Mouse (Mus musculus) heart, embryonic 14.5 days (tissue): Measurements from ENCODE around the gene Psmd9. TPM values are rescaled to one million over a fixed set of nuclear protein-coding genes. Genes with fewer than 3 reads are reported as not detected.

ENCODE experiments used
- ATAC-seq: fragments of 200-750 bp; cut with Nextera tagmentation; 2 replicates; pipeline ENCODE4 v1.8.0; 2017; ENCODE audit warnings: low read depth, moderate TSS enrichment; ENCODE audit not compliant: insufficient number of reproducible peaks, insufficient read depth, low FRiP score
- H3K27ac ChIP-seq, 2 experiments: fragments of 200-500 bp in 1 of 2; fragments of 300-500 bp in 1 of 2; sonication (generic) in 1 of 2; replicated peaks in 1 of 2; 2 replicates each; pipeline ENCODE4 v1.5.1; 2012 to 2014; ENCODE audit warnings: low read depth in 2 of 2, low read length in 2 of 2, control low read depth in 1 of 2, mild to moderate bottlenecking in 1 of 2, mixed read lengths in 1 of 2; ENCODE audit not compliant: control insufficient read depth in 1 of 2, insufficient read depth in 1 of 2
- H3K27me3 ChIP-seq: fragments of 300-500 bp; sonication (generic); 2 replicates; pipeline ENCODE4 v1.6.1; 2014; ENCODE audit warnings: mild to moderate bottlenecking, low read length, control low read depth; ENCODE audit not compliant: control insufficient read depth, insufficient read depth
- H3K36me3 ChIP-seq: fragments of 300-500 bp; sonication (generic); 2 replicates; pipeline ENCODE4 v1.6.1; 2014; ENCODE audit warnings: mild to moderate bottlenecking, control low read depth, low read length, mixed read lengths; ENCODE audit not compliant: control insufficient read depth, insufficient read depth
- H3K4me1 ChIP-seq, 2 experiments: fragments of 200-500 bp in 1 of 2; fragments of 300-500 bp in 1 of 2; sonication (generic) in 1 of 2; 2 replicates each; pipeline ENCODE4 v1.6.1; 2012 to 2014; ENCODE audit warnings: low read length in 2 of 2, control low read depth in 1 of 2, mixed read lengths in 1 of 2; ENCODE audit not compliant: control insufficient read depth in 2 of 2, insufficient read depth in 2 of 2
- H3K4me2 ChIP-seq: fragments of 300-500 bp; sonication (generic); 2 replicates; pipeline ENCODE4 v1.6.1; 2014; ENCODE audit warnings: mild to moderate bottlenecking, low read length
- H3K4me3 ChIP-seq, 2 experiments: fragments of 200-500 bp in 1 of 2; fragments of 300-500 bp in 1 of 2; sonication (generic) in 1 of 2; 2 replicates each; pipeline ENCODE4 v1.5.1; 2012 to 2014; ENCODE audit warnings: low read length in 2 of 2, mild to moderate bottlenecking in 2 of 2, control low read depth in 1 of 2, low read depth in 1 of 2, moderate library complexity in 1 of 2; ENCODE audit not compliant: control insufficient read depth in 1 of 2, insufficient read depth in 1 of 2
- H3K9ac ChIP-seq: fragments of 300-500 bp; sonication (generic); 2 replicates; pipeline ENCODE4 v1.6.1; 2014; ENCODE audit warnings: mild to moderate bottlenecking, low read length
- H3K9me3 ChIP-seq: fragments of 300-500 bp; sonication (generic); 2 replicates; pipeline ENCODE4 v1.6.1; 2016; ENCODE audit warnings: low read length, control low read depth; ENCODE audit not compliant: control insufficient read depth
- WGBS: fragments of 180-500 bp; shearing (Covaris S2); extraction: QIAGEN DNeasy Blood & Tissue Kit; methylation state at CpG from one replicate; pipeline ENCODE4 v1.1.7; 2014; 5-methylcytosine and 5-hydroxymethylcytosine counted together
- polyA plus RNA-seq: library from polyadenylated mRNA; unstranded; fragments of >200 nt; fragmentation: Nextera tagmentation; extraction: Ambion mirVana; gene quantifications from 2 replicates; pipeline ENCODE4 v1.2.1, GENCODE M21; 2014

Psmd9 gene
- polyA plus RNA-seq, 1 experiment from 2014 or later, result 64.3 TPM

GRCm38 (mm10) chr5:123239501-123239900 lies 70.3 kb downstream of the Psmd9 start:
- Histone ChIP-seq H3K9me3 (no peaks in the 10 kb centered on the region), H3K4me2 (no peak overlapping the region), H3K4me1 (peaks cover 0 to 6% of the 10 kb centered on the region in 2 experiments; a peak in 2 of 4 replicates), H3K9ac (no peak overlapping the region), H3K27me3 (no peaks in the 10 kb centered on the region), H3K36me3 (peaks cover 57% of the 10 kb centered on the region), H3K27ac (no peak overlapping the region), H3K4me3 (no peak overlapping the region)
- no peak for ATAC-seq
- WGBS, result 92% methylated on average over 11 of the region's 11 CpGs

DNA sequence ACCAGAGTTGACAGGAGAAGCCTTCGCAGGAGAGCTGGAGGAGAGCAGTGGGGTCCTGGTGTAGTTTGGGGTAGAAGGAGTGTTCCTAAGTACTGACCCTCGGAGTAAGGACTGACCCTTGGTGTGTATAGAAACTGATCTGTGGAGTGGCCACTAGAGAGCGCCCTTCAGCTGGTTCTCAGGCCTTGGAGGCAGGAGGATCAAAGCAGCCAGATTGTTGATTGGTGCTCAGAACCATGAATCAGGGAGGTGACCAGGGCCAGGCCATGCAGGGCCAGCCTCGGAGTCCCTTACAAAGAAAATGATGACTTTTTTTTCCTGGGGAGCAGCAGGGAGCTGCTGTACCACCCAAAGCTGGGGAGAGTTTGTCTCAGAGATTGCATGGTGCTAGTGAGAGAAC lies 76.3 kb downstream of the Psmd9 start:
- Histone ChIP-seq H3K36me3 (peaks cover 49% of the 10 kb centered on the region), H3K4me2 (no peak overlapping the region), H3K9ac (no peak overlapping the region), H3K27me3 (no peaks in the 10 kb centered on the region), H3K4me3 (no peak overlapping the region), H3K9me3 (no peaks in the 10 kb centered on the region), H3K4me1 (no peaks in the 10 kb centered on the region), H3K27ac (no peak overlapping the region)
- WGBS, result 36% methylated on average over 4 of the region's 4 CpGs
- peak; percentile 39; the same call in 1 of the 2 replicates for ATAC-seq

DNA sequence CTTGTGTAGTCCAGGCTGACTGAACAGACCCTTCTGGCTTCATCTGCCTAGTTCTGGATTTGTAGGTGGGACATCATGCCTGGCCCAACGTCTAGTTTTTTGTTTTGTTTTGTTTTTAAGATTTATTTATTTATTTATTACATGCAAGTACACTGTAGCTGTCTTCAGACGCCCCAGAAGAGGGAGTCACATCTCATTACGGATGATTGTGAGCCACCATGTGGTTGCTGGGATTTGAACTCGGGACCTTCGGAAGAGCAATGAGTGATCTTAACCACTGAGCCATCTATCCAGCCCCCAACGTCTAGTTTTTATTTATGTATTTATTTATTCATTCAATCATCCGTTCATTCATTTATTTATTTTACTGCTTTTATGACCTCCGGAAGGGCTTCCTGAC lies 82.2 kb downstream of the Psmd9 start:
- WGBS, result 67% methylated on average over 8 of the region's 8 CpGs
- Histone ChIP-seq H3K27me3 (no peaks in the 10 kb centered on the region), H3K36me3 (peaks cover 11% of the 10 kb centered on the region; the same call in 1 of the 2 replicates), H3K4me2 (peak overlapping the region; percentile 63), H3K9ac (no peak overlapping the region), H3K9me3 (no peaks in the 10 kb centered on the region), H3K27ac (no peak overlapping the region), H3K4me3 (no peak overlapping the region), H3K4me1 (0 out of 4 replicates have a peak, but pooled peaks cover 2% of the 10 kb centered on the region in 2 experiments)
- no peak for ATAC-seq

DNA sequence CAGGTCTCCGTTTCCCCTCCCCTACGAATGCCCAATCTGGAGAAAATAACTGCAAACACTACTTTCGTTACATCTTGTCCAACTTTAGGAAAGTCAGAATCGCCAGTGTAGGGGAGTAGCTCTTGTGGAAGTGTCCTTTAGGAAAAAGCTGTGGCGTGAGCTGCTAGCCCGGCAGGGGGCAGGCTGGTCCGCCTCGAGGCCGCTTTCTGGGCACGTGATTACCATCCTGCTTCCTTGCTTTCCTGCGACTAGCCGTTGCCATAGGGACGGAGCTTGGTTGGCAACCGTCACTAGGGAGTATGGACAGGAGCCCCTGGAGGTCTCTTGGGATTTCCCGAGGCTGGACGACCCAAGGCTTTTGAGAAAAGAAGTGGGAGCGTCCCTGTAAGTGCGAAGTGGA lies 82.6 kb downstream of the Psmd9 start, which contains the start of gene Wdr66:
Gene Wdr66 (plus strand): TSS at position 269 of the 400 bp plus-strand sequence.
- H3K9ac ChIP-seq, result no peak within 1 kb of the TSS
- 0 out of 4 replicates have a peak, but pooled peaks cover 2% of the 10 kb centered on the region in 2 experiments for H3K4me1 ChIP-seq
- 0 out of 4 replicates have a peak within 1 kb of the TSS, but pooled peaks of 1 of the 2 experiments have one; percentile 14 for H3K4me3 ChIP-seq
- H3K36me3 ChIP-seq, result peaks cover 11% of the 10 kb centered on the region; the same call in 1 of the 2 replicates
- no peaks in the 10 kb centered on the region for H3K9me3 ChIP-seq
- no peak within 1 kb of the TSS for H3K27ac ChIP-seq
- WGBS, result 4% methylated on average over 18 of the region's 18 CpGs
- ATAC-seq, result peak; percentile 64
- H3K4me2 ChIP-seq, result peak within 1 kb of the TSS; percentile 63
- H3K27me3 ChIP-seq, result no peaks in the 10 kb centered on the region

DNA sequence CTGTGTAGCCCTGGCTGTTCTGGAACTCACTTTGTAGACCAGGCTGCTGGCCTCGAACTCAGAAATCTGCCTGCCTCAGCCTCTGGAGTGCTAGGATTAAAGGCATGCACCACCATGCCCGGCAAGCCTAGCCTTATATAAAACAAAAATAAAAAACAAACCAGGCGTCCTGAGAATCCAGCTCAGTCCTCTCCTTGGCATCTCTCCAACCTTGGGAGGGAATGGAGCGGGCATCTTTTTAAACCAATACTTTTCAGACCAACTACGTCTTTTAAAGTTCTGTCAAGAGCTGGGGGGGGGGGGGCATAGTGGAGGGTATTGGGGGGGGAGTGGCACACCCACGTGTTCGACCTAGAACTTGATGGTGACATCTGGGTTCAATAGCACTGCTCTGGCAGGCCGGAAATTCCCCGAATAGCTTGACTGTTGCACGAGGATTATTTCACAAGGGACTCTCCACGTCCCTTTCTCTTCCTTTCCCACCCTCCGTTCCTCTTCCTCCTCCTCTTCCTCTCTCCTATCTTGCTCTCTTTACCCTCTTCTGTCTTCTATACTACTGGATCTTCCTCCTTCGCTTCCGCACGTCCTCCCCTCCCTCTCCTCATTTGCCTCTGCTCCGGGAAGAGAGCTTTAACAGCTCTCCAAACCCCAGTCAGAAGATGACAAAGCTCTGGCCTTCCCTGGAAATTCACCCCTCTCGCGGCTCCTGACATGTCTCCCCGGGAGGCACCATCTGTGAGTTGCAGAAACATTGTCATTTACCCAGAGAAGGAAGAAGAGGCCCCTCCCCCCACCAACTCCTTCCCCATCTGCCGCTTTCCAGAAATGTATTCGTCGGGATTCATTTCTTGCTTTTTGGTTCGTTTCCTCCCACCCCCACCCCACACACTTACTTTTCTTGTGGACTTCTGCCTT lies 87.9 kb downstream of the Psmd9 start:
- H3K4me3 ChIP-seq, result peak overlapping the region in 1 of 2 experiments; percentile 19; a peak in 2 of 4 replicates
- no peaks in the 10 kb centered on the region for H3K9me3 ChIP-seq
- H3K27ac ChIP-seq, result peak overlapping the region in 1 of 2 experiments; percentile 49; a peak in 2 of 4 replicates
- H3K4me1 ChIP-seq, result peaks cover 3 to 4% of the 10 kb centered on the region in 2 experiments; a peak in 2 of 4 replicates
- WGBS, result 25% methylated on average over 23 of the region's 23 CpGs
- no peaks in the 10 kb centered on the region for H3K36me3 ChIP-seq
- no peak for ATAC-seq
- H3K27me3 ChIP-seq, result no peaks in the 10 kb centered on the region
- H3K4me2 ChIP-seq, result peak overlapping the region; percentile 58
- peak overlapping the region; percentile 42; the same call in 1 of the 2 replicates for H3K9ac ChIP-seq

GRCm38 (mm10) chr5:123258990-123259389 lies 89.8 kb downstream of the Psmd9 start:
- no peak overlapping the region for H3K9ac ChIP-seq
- 57% methylated on average over 5 of the region's 5 CpGs for WGBS
- H3K36me3 ChIP-seq, result no peaks in the 10 kb centered on the region
- no peak overlapping the region for H3K27ac ChIP-seq
- H3K27me3 ChIP-seq, result no peaks in the 10 kb centered on the region
- ATAC-seq, result no peak
- H3K4me2 ChIP-seq, result no peak overlapping the region
- H3K9me3 ChIP-seq, result no peaks in the 10 kb centered on the region
- H3K4me3 ChIP-seq, result no peak overlapping the region
- peaks cover 3% of the 10 kb centered on the region in 2 experiments; a peak in 2 of 4 replicates for H3K4me1 ChIP-seq

GRCm38 (mm10) chr5:123260698-123261097 lies 91.5 kb downstream of the Psmd9 start:
- Histone ChIP-seq H3K27me3 (no peaks in the 10 kb centered on the region), H3K9me3 (no peaks in the 10 kb centered on the region), H3K9ac (no peak overlapping the region), H3K36me3 (no peaks in the 10 kb centered on the region), H3K4me1 (peaks cover 3% of the 10 kb centered on the region in 2 experiments; a peak in 2 of 4 replicates), H3K4me2 (no peak overlapping the region), H3K27ac (no peak overlapping the region), H3K4me3 (no peak overlapping the region)
- no peak for ATAC-seq
- 84% methylated on average over 8 of the region's 8 CpGs for WGBS
